Mouse (Mus musculus): ENCODE data around the gene H2afz. TPM values are rescaled to one million over a fixed set of nuclear protein-coding genes. Genes with fewer than 3 reads are reported as not detected.

H2afz gene
- total and polyA plus RNA-seq, 3 experiments, result 1,006 to 3,472 (median 1,732) TPM

- Histone ChIP-seq H3K4me1 (ENCODE audit: control insufficient read depth in 1 of 2, insufficient read depth in 2 of 2, low read length in 2 of 2) (peaks cover 0 to 3% of the 10 kb centered on the region in 2 experiments; a peak in 1 of 4 replicates), H3K36me3 (ENCODE audit: control insufficient read depth in 1 of 2, insufficient read depth in 2 of 2, low read length in 2 of 2) (peaks cover 0 to 5% of the 10 kb centered on the region in 2 experiments; a peak in 2 of 4 replicates), H3K4me3 (ENCODE audit: control insufficient read depth in 1 of 2, insufficient read depth in 1 of 2, low read depth in 2 of 2, low read length in 2 of 2) (no peak overlapping the region), H3K27me3 (ENCODE audit: control insufficient read depth in 1 of 2, insufficient read depth in 2 of 2, low read length in 2 of 2) (peaks cover 0 to 1% of the 10 kb centered on the region in 2 experiments; a peak in 1 of 4 replicates), H3K9me3 (replicated peaks; ENCODE audit: insufficient read depth, low read length) (no peaks in the 10 kb centered on the region), H3K9ac (ENCODE audit: control insufficient read depth, low read depth, low read length, poor library complexity, severe bottlenecking) (no peak overlapping the region), H3K79me2 (ENCODE audit: control insufficient read depth, insufficient read depth, low read length, poor library complexity) (no peaks in the 10 kb centered on the region), H3K27ac (ENCODE audit: control insufficient read depth, low read depth, low read length) (no peak overlapping the region)
- TF ChIP-seq ZKSCAN1 (IDR thresholded peaks at IDR 0.05; ENCODE audit: low read depth, low read length) (no peak), RAD21 (IDR thresholded peaks at IDR 0.05; ENCODE audit: low read depth, low read length) (no peak), MYB (IDR thresholded peaks at IDR 0.05; ENCODE audit: low read depth, low read length) (no peak), E2F4 (IDR thresholded peaks at IDR 0.05; ENCODE audit: borderline replicate concordance, low read depth, low read length) (no peak), NRF1 (IDR thresholded peaks at IDR 0.05; ENCODE audit: insufficient read depth, low read depth, low read length, poor library complexity, severe bottlenecking) (no peak), ZMIZ1 (IDR thresholded peaks at IDR 0.05; ENCODE audit: low read depth, low read length) (no peak), ETS1 (IDR thresholded peaks at IDR 0.05; ENCODE audit: low read depth, low read length) (no peak), JUND (IDR thresholded peaks at IDR 0.05; ENCODE audit: low read depth, low read length) (no peak), MXI1 (IDR thresholded peaks at IDR 0.05; ENCODE audit: low read depth, low read length) (no peak), MYC (IDR thresholded peaks at IDR 0.05; ENCODE audit: low read depth, low read length) (no peak), GABPA (IDR thresholded peaks at IDR 0.05; ENCODE audit: low read depth, low read length) (no peak)
- DNase-seq (ENCODE audit: low read depth, low spot score), result no peak
These were observed 27.7 kb upstream of the H2afz start for GRCm38 (mm10) chr3:137836543-137836942.

DNA sequence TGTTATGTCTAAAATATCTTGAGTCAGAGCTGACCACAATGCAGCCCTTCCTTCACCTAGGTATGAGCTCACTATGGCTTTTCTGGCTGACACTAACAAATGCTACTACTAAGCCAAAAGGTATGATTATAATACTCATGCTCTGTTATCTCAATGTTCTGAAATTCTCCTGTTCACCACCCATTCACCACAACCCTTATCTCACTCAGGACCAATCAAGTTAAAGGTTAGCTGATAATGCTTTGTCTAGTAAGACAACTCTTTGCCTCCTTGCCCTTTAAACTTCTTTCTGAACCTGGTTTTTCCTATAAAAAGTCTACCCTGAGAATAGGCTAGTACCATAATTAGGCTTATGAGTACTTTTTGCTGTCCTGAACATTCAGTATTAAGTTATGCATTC lies 26.1 kb upstream of the H2afz start:
- H3K27me3 ChIP-seq (ENCODE audit: control insufficient read depth in 1 of 2, insufficient read depth in 2 of 2, low read length in 2 of 2), result peaks cover 0 to 1% of the 10 kb centered on the region in 2 experiments; a peak in 1 of 4 replicates
- H3K36me3 ChIP-seq (ENCODE audit: control insufficient read depth in 1 of 2, insufficient read depth in 2 of 2, low read length in 2 of 2), result peaks cover 0 to under 1% of the 10 kb centered on the region in 2 experiments; a peak in 2 of 4 replicates
- no peaks in the 10 kb centered on the region for H3K4me1 ChIP-seq (ENCODE audit: control insufficient read depth in 1 of 2, insufficient read depth in 2 of 2, low read length in 2 of 2)
- TF ChIP-seq CTCF (IDR thresholded peaks at IDR 0.05 in 2 of 3, conservative IDR thresholded peaks at IDR 0.05 in 1 of 3; ENCODE audit: control insufficient read depth in 1 of 3, insufficient read depth in 1 of 3, low read depth in 2 of 3, low read length in 3 of 3, poor library complexity in 1 of 3, severe bottlenecking in 1 of 3) (no peak), MAZ (IDR thresholded peaks at IDR 0.05; ENCODE audit: low read depth, low read length) (no peak), KAT2A (conservative IDR thresholded peaks at IDR 0.05; ENCODE audit: low read depth, low read length) (no peak), GABPA (IDR thresholded peaks at IDR 0.05; ENCODE audit: low read depth, low read length) (no peak), ZMIZ1 (IDR thresholded peaks at IDR 0.05; ENCODE audit: low read depth, low read length) (no peak), EP300 (IDR thresholded peaks at IDR 0.05; ENCODE audit: low read depth in 1 of 2, low read length in 2 of 2) (no peak), NRF1 (IDR thresholded peaks at IDR 0.05; ENCODE audit: insufficient read depth, low read depth, low read length, poor library complexity, severe bottlenecking) (no peak), GATA1 (IDR thresholded peaks at IDR 0.05; ENCODE audit: low read depth, low read length) (no peak), USF1 (IDR thresholded peaks at IDR 0.05; ENCODE audit: low read depth, low read length) (no peak), TAL1 (IDR thresholded peaks at IDR 0.05; ENCODE audit: low read length) (no peak), ZKSCAN1 (IDR thresholded peaks at IDR 0.05; ENCODE audit: low read depth, low read length) (no peak), MYB (IDR thresholded peaks at IDR 0.05; ENCODE audit: low read depth, low read length) (no peak), JUND (IDR thresholded peaks at IDR 0.05; ENCODE audit: low read depth, low read length) (no peak), CHD1 (IDR thresholded peaks at IDR 0.05; ENCODE audit: low read depth, low read length) (no peak), MEF2A (IDR thresholded peaks at IDR 0.05; ENCODE audit: extremely low read depth, insufficient replicate concordance, low read depth, low read length, poor library complexity, severe bottlenecking) (no peak)
- no peak overlapping the region for H3K27ac ChIP-seq (ENCODE audit: control insufficient read depth, low read depth, low read length)
- no peaks in the 10 kb centered on the region for H3K79me2 ChIP-seq (ENCODE audit: control insufficient read depth, insufficient read depth, low read length, poor library complexity)
- H3K4me3 ChIP-seq (ENCODE audit: control insufficient read depth in 1 of 2, insufficient read depth in 1 of 2, low read depth in 2 of 2, low read length in 2 of 2), result no peak overlapping the region
- H3K9ac ChIP-seq (ENCODE audit: control insufficient read depth, low read depth, low read length, poor library complexity, severe bottlenecking), result no peak overlapping the region
- H3K9me3 ChIP-seq (replicated peaks; ENCODE audit: insufficient read depth, low read length), result no peaks in the 10 kb centered on the region
- DNase-seq (ENCODE audit: low read depth, low spot score), result no peak
